Mouse (Mus musculus) NIH3T3 (cell line): ENCODE measurements around the gene Nanog.
"Not testable (repeated sequence)": the region's sequence is repeated elsewhere in the genome, so short reads cannot be mapped to it uniquely, and the experiment has no call there.

ENCODE experiments used
- DNase-seq: peaks from one replicate; pipeline ENCODE4 v3.0.0-alpha.2; 2012; ENCODE audit warnings: low read depth

Nanog gene

GRCm38 (mm10) chr6:122703251-122703650 is 4.0 kb upstream of the Nanog start:
- DNase-seq, result no peak

GRCm38 (mm10) chr6:122703706-122704105 is 3.6 kb upstream of the Nanog start:
- DNase-seq, result no peak

GRCm38 (mm10) chr6:122706337-122706840 is 900 bp upstream of the Nanog start:
- no peak for DNase-seq

DNA sequence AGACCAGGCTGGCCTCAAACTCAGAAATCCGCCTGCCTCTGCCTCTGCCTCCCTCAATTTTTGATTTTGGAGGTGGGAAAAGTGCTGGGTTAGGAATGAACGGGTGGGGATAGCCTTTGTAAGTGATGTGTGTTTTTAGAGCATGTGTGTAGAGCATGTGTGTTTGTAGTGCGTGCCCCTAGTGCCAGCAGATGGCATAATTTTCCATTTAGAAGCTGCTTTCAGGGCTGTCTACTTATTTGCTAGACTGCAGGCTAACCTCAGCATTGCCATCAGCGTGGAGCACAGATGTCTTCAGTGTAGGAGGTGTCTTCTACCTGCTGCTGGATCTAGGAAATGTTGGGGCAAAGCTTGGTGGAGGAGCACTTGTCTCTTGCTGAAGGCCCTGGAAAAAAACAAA is 1.5 kb downstream of the Nanog start:
- DNase-seq, result no peak

- no peak for DNase-seq
Observed at GRCm38 (mm10) chr6:122711455-122711854, 4.2 kb downstream of the Nanog start.

DNA sequence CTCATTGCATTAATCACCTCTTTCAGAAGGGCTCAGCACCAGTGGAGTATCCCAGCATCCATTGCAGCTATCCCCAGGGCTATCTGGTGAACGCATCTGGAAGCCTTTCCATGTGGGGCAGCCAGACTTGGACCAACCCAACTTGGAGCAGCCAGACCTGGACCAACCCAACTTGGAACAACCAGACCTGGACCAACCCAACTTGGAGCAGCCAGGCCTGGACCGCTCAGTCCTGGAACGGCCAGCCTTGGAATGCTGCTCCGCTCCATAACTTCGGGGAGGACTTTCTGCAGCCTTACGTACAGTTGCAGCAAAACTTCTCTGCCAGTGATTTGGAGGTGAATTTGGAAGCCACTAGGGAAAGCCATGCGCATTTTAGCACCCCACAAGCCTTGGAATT is 5.8 kb downstream of the Nanog start:
- DNase-seq, result not testable (repeated sequence)

DNA sequence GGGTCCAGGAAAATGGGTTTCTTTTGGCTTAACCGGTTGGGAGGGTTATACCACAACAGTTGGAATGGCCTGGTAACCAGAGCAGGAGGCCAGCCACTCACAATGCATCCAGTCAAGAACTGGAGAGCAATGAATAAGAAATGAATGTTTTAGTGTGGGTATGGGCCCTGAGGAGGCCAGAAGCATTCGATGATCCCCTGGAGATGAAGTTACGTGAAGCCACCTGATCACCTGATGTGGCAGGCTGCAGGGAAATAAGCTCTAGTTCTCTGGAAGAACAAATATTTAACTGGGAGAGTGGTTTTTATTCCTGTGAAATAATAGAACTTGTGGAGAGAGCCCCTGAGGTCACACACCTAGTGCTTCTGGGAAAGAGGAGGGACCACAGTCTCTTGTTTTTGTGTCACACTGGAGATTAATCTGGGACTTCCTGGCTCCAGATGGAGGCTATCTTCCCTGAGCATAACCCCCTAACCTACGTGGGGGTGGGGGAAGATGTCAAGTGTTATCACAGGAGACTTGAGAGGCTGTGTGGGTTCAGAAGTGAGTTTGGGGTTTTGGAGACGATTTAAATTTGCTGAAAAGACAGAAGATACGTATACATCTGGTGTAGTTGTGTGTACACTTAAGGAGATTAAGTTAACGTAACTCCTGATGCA is 7.5 kb downstream of the Nanog start:
- DNase-seq, result no peak

DNA sequence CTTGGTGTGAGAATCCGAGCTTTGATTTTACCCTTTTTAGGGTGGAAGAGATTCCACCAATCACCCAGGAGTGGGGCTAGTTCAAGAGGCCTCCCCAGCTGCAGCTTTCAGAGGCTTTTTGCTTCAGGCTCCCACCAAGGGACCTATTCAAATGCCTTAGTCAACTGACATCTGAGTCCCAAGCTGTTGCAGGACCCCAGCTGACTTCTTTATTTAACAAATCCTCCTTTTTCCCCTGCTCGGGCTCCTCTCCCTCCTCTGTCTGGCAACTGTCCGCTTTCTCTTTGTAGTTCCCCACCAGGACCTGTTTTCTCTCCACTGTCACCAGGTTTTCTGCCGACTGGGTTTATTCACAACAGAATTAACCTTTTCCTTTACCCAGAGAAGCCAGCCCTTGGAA is 8.6 kb downstream of the Nanog start:
- no peak for DNase-seq

- not testable (repeated sequence) for DNase-seq
Observed at GRCm38 (mm10) chr6:122718224-122718623, 10.9 kb downstream of the Nanog start.

DNA sequence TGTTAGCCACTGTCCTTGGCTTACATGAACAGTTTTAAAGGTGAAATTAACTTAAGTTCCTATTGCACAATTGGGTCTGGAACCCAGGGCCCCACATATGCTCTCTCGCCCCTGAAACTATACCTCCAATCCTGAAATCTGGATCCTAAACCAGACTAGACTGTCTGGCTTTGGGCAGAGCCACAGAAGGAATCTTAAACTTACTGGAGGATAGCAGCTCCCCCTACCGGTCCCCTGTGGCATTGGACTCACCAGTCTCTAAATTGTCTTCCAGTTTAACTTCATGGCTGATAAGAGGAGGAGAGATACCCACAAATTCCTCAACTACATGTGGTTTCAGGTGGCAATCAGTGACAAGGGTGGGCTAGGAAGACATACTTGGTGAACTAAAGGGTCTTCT is 12.7 kb downstream of the Nanog start:
- peak; percentile 90 for DNase-seq

DNA sequence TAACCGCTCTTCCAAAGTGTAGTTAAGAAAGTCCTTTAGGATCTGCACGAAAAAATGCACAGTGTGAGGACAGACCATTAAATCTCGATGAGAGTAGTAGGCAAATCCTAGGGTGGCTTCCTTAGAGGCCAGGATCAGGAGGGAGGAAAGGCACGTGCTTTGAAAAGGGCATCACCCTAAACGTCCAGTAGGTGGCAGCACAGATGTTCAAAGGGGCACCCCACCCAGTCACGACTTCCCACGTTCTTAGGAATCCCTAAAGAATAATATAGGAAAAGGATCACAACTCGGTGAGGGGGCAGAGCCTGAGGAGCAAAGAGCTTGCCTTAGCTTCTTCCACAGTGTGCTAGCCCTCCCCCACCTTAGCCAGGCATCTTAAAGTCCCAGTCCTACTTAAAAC is 32.7 kb downstream of the Nanog start:
- peak; percentile 89 for DNase-seq

DNA sequence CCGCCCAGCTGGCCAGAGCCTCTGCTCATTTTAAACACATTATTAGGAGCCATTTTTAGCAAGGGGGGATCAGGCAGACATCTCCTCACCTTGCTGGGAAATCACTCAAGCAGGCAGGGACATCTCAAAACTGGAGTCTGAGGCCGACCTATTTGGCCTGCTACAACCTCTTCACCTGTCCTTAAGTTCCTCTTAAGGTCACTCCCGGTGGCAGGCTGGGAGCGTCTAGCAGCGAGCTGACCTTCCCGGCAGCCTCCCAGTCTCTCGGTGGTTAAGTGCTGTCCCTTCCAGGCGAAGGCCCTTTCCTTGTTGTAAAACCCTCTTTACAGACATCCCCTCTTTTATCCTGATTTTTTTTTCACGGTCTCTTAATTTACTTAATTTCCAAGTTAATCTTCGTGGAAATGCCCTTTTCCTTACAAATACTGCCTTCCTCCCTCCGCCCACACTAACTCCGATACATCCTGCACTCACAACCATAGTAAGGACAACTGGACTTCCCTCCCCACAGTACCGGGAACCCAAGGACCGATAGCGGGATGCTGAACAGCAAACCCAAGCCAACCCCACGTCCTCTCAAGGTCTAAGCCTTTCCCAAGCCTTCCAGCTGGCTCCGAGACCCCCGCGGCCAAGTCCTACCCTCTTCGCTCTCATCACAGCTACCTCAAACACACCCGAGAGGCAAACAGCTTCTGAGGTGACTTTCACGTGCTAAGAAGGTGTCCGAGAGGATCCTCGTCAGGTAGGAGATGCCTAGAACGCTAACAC is 34.4 kb downstream of the Nanog start:
- DNase-seq, result no peak

GRCm38 (mm10) chr6:122742228-122742899 is 35.1 kb downstream of the Nanog start:
- DNase-seq, result no peak

DNA sequence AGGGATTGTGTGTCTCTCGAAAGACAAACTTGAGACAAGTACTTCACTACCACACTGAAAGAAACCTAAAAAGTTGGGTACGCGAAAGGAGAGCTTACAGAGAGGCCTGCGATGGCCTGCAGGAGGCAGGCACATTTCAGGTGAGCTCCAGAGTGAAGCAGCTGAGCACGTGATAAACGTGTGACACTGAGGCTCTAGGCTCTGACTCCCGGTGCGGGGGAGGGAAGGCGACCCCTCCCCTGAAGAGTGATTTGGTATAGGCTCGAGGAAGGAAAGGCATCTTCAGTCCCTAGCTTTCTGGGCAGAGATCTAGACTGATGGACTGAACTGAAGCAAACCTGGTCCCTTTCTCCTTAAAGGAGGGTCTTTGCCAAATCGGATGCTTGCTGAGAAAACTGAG is 36.1 kb downstream of the Nanog start:
- DNase-seq, result no peak

DNA sequence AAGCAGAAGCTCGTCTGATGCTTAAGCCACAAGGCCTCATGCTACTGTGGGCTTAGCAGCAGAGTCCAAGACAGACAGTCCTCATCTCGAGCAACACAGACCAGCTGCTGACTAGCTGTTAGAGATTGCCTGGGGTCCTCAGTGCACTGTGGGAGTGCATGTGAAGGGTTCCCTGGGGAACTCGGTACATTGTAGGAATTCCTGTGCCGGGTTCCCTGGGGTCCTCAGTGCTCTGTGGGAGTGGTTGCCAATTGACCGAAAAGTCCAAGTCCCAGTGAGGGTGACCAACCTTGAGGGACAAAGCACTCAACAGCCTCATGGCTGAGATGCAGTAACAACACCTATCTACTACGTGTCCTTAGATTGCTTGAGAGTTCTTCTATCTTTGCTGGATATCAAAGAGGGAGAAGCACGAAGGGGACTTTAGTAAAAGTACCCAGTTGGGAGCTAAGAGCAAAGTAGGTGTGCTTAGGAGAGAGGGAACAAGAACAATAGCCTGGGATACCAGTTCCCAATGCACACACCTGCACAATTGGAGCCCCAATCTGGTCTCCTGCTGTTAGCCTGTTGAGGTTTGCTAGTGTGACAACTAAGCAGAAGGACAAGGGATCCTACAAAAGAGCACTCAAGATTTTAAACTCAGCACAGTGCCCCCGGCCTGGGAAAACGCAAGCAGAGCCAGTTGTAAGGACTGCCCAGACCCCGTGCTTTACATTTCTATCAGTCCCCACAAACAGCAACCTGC is 37.4 kb downstream of the Nanog start:
- DNase-seq, result no peak

- no peak for DNase-seq
Observed at GRCm38 (mm10) chr6:122750579-122750978, 43.3 kb downstream of the Nanog start.

DNA sequence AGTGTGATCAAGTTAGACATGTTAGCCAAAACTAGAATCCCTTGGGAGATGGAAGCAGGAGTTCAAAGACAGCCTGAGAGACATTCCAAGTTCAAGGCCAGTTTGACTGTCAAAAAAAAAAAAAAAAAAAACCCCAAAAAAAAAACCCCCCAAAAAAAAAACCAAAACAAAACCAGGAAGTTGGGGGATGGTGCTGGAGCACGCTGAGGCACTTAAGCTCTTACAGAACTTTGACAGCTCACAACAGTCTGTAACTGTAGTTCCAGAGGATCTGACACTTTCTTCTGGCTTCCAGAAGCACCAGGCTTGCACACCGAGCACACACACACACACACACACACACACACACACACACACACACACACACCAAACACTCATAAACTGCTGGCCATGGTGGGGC is 48.6 kb downstream of the Nanog start:
- DNase-seq, result no peak

- DNase-seq, result peak; percentile 78
Observed at GRCm38 (mm10) chr6:122758732-122759131, 51.4 kb downstream of the Nanog start.

GRCm38 (mm10) chr6:122761011-122761599 is 53.8 kb downstream of the Nanog start:
- peak; percentile 47 for DNase-seq

DNA sequence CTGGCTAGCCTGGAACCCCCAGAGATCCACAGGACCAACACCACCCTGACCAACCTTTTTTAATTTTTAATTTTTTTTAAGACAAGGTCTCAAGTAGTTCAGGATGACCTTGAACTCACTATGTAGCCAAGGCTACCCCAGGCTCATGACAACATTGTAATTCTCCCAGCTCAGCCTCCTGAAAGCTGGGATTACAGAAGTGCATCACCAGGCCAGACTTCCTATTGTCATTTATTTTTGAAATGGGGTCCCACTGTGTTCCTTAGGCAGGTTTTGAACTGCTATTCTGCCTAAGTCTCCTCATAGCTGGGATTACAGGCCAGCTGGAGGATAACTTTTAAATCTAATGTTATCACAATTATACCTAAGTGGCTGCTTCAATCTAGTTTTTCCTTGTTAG is 54.6 kb downstream of the Nanog start:
- DNase-seq, result no peak

DNA sequence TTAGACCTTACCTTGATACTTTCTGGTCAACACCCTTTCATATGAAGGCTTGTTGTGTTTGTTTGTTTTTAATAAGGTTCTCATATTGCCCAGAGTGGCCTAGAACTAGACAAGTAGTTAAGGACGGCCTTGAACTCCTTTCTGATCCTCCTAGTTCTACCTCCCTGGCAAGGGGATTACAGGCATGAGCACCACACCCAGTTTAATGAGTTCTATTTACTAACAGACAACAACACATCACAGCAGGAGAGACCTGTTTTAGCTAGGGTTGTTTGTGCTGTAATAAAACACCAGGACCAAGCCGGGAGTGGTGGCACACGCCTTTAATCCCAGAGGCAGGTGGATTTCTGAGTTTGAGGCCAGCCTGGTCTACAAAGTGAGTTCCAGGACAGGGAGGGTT is 55.2 kb downstream of the Nanog start:
- no peak for DNase-seq
